Mouse (Mus musculus) MEL (cell line): ENCODE results near the gene Tuba1b.

Source experiments
- CHD1 ChIP-seq: IDR thresholded peaks from 2 replicates; pipeline ENCODE4 v1.6.1; 2012; ENCODE audit warnings: low read depth, mild to moderate bottlenecking, inconsistent platforms, low read length, improper control_type of control experiment
- CTCF ChIP-seq, 3 experiments: IDR thresholded peaks in 2 of 3; conservative IDR thresholded peaks in 1 of 3; 2 replicates each; pipeline ENCODE4 v1.5.1; 2011 to 2012; ENCODE audit warnings: low read length in 3 of 3, low read depth in 2 of 3, mild to moderate bottlenecking in 2 of 3, improper control_type of control experiment in 1 of 3, inconsistent platforms in 1 of 3, mixed read lengths in 1 of 3, moderate library complexity in 1 of 3; ENCODE audit not compliant: control insufficient read depth in 1 of 3, insufficient read depth in 1 of 3, poor library complexity in 1 of 3, severe bottlenecking in 1 of 3
- EP300 ChIP-seq, 2 experiments: IDR thresholded peaks; 2 replicates each; pipeline ENCODE4 v1.6.1; 2011; ENCODE audit warnings: improper control_type of control experiment in 2 of 2, low read length in 2 of 2, low read depth in 1 of 2, mild to moderate bottlenecking in 1 of 2
- MAFK ChIP-seq: IDR thresholded peaks from 2 replicates; pipeline ENCODE4 v1.6.1; 2011; ENCODE audit warnings: low read depth, mild to moderate bottlenecking, low read length, improper control_type of control experiment, borderline replicate concordance
- NRF1 ChIP-seq: IDR thresholded peaks from 2 replicates; pipeline ENCODE4 v1.6.1; 2014; ENCODE audit warnings: low read depth, mild to moderate bottlenecking, inconsistent platforms, low read length, improper control_type of control experiment, moderate library complexity; ENCODE audit not compliant: poor library complexity, insufficient read depth, severe bottlenecking
- POLR2A ChIP-seq, 2 experiments: IDR thresholded peaks; 2 replicates each; pipeline ENCODE4 v1.6.1; 2011 to 2012; ENCODE audit warnings: low read length in 2 of 2, mild to moderate bottlenecking in 2 of 2, control low read depth in 1 of 2, improper control_type of control experiment in 1 of 2, low read depth in 1 of 2, moderate library complexity in 1 of 2; ENCODE audit not compliant: control insufficient read depth in 1 of 2, insufficient read depth in 1 of 2, poor library complexity in 1 of 2
- ZC3H11A ChIP-seq: IDR thresholded peaks from 2 replicates; pipeline ENCODE4 v1.6.1; 2012; ENCODE audit warnings: low read depth, mild to moderate bottlenecking, inconsistent platforms, low read length, improper control_type of control experiment

GRCm38 (mm10) chr15:98916016-98916415 lies 18.3 kb downstream of the Tuba1b start:
- TF ChIP-seq ZC3H11A = no peak
- TF ChIP-seq POLR2A (IDR thresholded peaks at IDR 0.05; ENCODE audit: control insufficient read depth in 1 of 2, insufficient read depth in 1 of 2, low read depth in 1 of 2, low read length in 2 of 2, poor library complexity in 1 of 2) = no peak
- no peak for TF ChIP-seq CTCF (IDR thresholded peaks at IDR 0.05 in 2 of 3, conservative IDR thresholded peaks at IDR 0.05 in 1 of 3; ENCODE audit: control insufficient read depth in 1 of 3, insufficient read depth in 1 of 3, low read depth in 2 of 3, low read length in 3 of 3, poor library complexity in 1 of 3, severe bottlenecking in 1 of 3)
- TF ChIP-seq EP300 (IDR thresholded peaks at IDR 0.05; ENCODE audit: low read depth in 1 of 2, low read length in 2 of 2) = no peak
- no peak for TF ChIP-seq CHD1
- TF ChIP-seq NRF1 = no peak
- no peak for TF ChIP-seq MAFK
